Mouse (Mus musculus) liver, embryonic 16.5 days (tissue): ENCODE data around the gene Hamp. TPM values are rescaled to one million over a fixed set of nuclear protein-coding genes. Genes with fewer than 3 reads are reported as not detected.
"Not testable (repeated sequence)": the region's sequence is repeated elsewhere in the genome, so short reads cannot be mapped to it uniquely, and the experiment has no call there.

Experiments used
- ATAC-seq: fragments of 200-750 bp; cut with Nextera tagmentation; 2 replicates; pipeline ENCODE4 v1.8.0; 2017; ENCODE audit warnings: low read depth, mild to moderate bottlenecking, moderate number of reproducible peaks, moderate library complexity
- H3K27ac ChIP-seq: fragments of 300-500 bp; sonication (generic); 2 replicates; pipeline ENCODE4 v1.5.1; 2014; ENCODE audit warnings: mild to moderate bottlenecking, low read length
- H3K27me3 ChIP-seq: fragments of 300-500 bp; sonication (generic); 2 replicates; pipeline ENCODE4 v1.6.1; 2014; ENCODE audit warnings: low read depth, low read length, mixed read lengths; ENCODE audit not compliant: control insufficient read depth, insufficient read depth
- H3K36me3 ChIP-seq: fragments of 300-500 bp; sonication (generic); 2 replicates; pipeline ENCODE4 v1.6.1; 2014; ENCODE audit warnings: mild to moderate bottlenecking; ENCODE audit not compliant: control insufficient read depth, insufficient read depth
- H3K4me1 ChIP-seq: fragments of 300-500 bp; sonication (generic); 2 replicates; pipeline ENCODE4 v1.6.1; 2014; ENCODE audit warnings: low read depth, low read length, mixed read lengths; ENCODE audit not compliant: control insufficient read depth
- H3K4me2 ChIP-seq: fragments of 300-500 bp; sonication (generic); 2 replicates; pipeline ENCODE4 v1.6.1; 2014; ENCODE audit warnings: low read depth, low read length, mixed read lengths
- H3K4me3 ChIP-seq: fragments of 300-500 bp; sonication (generic); 2 replicates; pipeline ENCODE4 v1.5.1; 2014; ENCODE audit warnings: low read depth, mild to moderate bottlenecking, low read length
- H3K9ac ChIP-seq: fragments of 300-500 bp; sonication (generic); 2 replicates; pipeline ENCODE4 v1.6.1; 2014; ENCODE audit warnings: low read depth, low read length
- H3K9me3 ChIP-seq: fragments of 300-500 bp; sonication (generic); replicated peaks from 2 replicates; pipeline ENCODE4 v1.6.1; 2016; ENCODE audit warnings: low read length; ENCODE audit not compliant: control insufficient read depth
- WGBS: fragments of 180-500 bp; shearing (Covaris S2); extraction: QIAGEN DNeasy Blood & Tissue Kit; methylation state at CpG from one replicate; pipeline ENCODE4 v1.1.7; 2014; ENCODE audit not compliant: insufficient replicate concordance; 5-methylcytosine and 5-hydroxymethylcytosine counted together
- polyA plus RNA-seq: library from polyadenylated mRNA; unstranded; fragments of >200 nt; fragmentation: Nextera tagmentation; extraction: Ambion mirVana; gene quantifications from 2 replicates; pipeline ENCODE4 v1.2.1, GENCODE M21; 2015

Gene Hamp
- polyA plus RNA-seq, 1 experiment from 2014 or later = 10.4 TPM

GRCm38 (mm10) chr7:30924071-30924470, 19.8 kb downstream of the Hamp start:
- Histone ChIP-seq H3K4me2 (no peak overlapping the region), H3K36me3 (no peaks in the 10 kb centered on the region), H3K9me3 (no peaks in the 10 kb centered on the region), H3K4me1 (no peaks in the 10 kb centered on the region), H3K4me3 (no peak overlapping the region), H3K9ac (no peak overlapping the region), H3K27ac (no peak overlapping the region), H3K27me3 (no peaks in the 10 kb centered on the region)
- no peak for ATAC-seq
- WGBS = 31% methylated on average over 3 of the region's 3 CpGs

- H3K9me3 ChIP-seq, ATAC-seq, H3K27ac ChIP-seq, H3K4me3 ChIP-seq, H3K27me3 ChIP-seq, H3K4me2 ChIP-seq, H3K4me1 ChIP-seq, H3K36me3 ChIP-seq, H3K9ac ChIP-seq: not testable (repeated sequence)
- 11% methylated on average over 3 of the region's 3 CpGs for WGBS
These were observed 21.3 kb downstream of the Hamp start for GRCm38 (mm10) chr7:30922490-30922889.

GRCm38 (mm10) chr7:30920217-30920616, 23.6 kb downstream of the Hamp start:
- no peak overlapping the region for H3K9ac ChIP-seq
- H3K4me2 ChIP-seq = no peak overlapping the region
- no peaks in the 10 kb centered on the region for H3K27me3 ChIP-seq
- H3K9me3 ChIP-seq = no peaks in the 10 kb centered on the region
- H3K4me1 ChIP-seq = no peaks in the 10 kb centered on the region; the same call in 1 of the 2 replicates
- no peaks in the 10 kb centered on the region for H3K36me3 ChIP-seq
- H3K4me3 ChIP-seq = no peak overlapping the region
- WGBS = 35% methylated on average over 3 of the region's 3 CpGs
- no peak overlapping the region for H3K27ac ChIP-seq
- 0 out of 2 replicates have a peak, but pooled peaks have one; percentile 39 for ATAC-seq

GRCm38 (mm10) chr7:30917219-30917618, 26.6 kb downstream of the Hamp start:
- no peaks in the 10 kb centered on the region for H3K36me3 ChIP-seq
- no peak overlapping the region for H3K4me3 ChIP-seq
- no peaks in the 10 kb centered on the region; the same call in 1 of the 2 replicates for H3K4me1 ChIP-seq
- 15% methylated on average over 4 of the region's 4 CpGs for WGBS
- no peak overlapping the region for H3K9ac ChIP-seq
- H3K9me3 ChIP-seq = no peaks in the 10 kb centered on the region
- no peak overlapping the region for H3K4me2 ChIP-seq
- H3K27ac ChIP-seq = no peak overlapping the region
- H3K27me3 ChIP-seq = no peaks in the 10 kb centered on the region
- ATAC-seq = no peak

GRCm38 (mm10) chr7:30916713-30917112, 27.1 kb downstream of the Hamp start:
- no peak for ATAC-seq
- no peak overlapping the region for H3K9ac ChIP-seq
- H3K4me2 ChIP-seq = no peak overlapping the region
- H3K27me3 ChIP-seq = no peaks in the 10 kb centered on the region
- 25% methylated on average over 6 of the region's 6 CpGs for WGBS
- no peaks in the 10 kb centered on the region for H3K36me3 ChIP-seq
- no peak overlapping the region for H3K4me3 ChIP-seq
- H3K27ac ChIP-seq = no peak overlapping the region
- no peaks in the 10 kb centered on the region; the same call in 1 of the 2 replicates for H3K4me1 ChIP-seq
- no peaks in the 10 kb centered on the region for H3K9me3 ChIP-seq

GRCm38 (mm10) chr7:30914732-30915131, 29.1 kb downstream of the Hamp start, which contains the start of gene Mag:
Mag (minus strand) TSS chr7:30914873.
- Histone ChIP-seq H3K27ac (no peak within 1 kb of the TSS), H3K4me1 (no peaks in the 10 kb centered on the region; the same call in 1 of the 2 replicates), H3K9ac (no peak within 1 kb of the TSS), H3K36me3 (no peaks in the 10 kb centered on the region), H3K9me3 (no peaks in the 10 kb centered on the region), H3K4me3 (no peak within 1 kb of the TSS), H3K27me3 (no peaks in the 10 kb centered on the region), H3K4me2 (no peak within 1 kb of the TSS)
- WGBS = 53% methylated on average over 8 of the region's 8 CpGs
- no peak for ATAC-seq

- no peaks in the 10 kb centered on the region for H3K36me3 ChIP-seq
- no peak overlapping the region for H3K4me2 ChIP-seq
- no peak overlapping the region for H3K9ac ChIP-seq
- no peaks in the 10 kb centered on the region for H3K9me3 ChIP-seq
- no peaks in the 10 kb centered on the region for H3K27me3 ChIP-seq
- peak; percentile 59 for ATAC-seq
- peaks cover 4% of the 10 kb centered on the region for H3K4me1 ChIP-seq
- 40% methylated on average over 6 of the region's 6 CpGs for WGBS
- no peak overlapping the region for H3K4me3 ChIP-seq
- H3K27ac ChIP-seq = no peak overlapping the region
These were observed 34.1 kb downstream of the Hamp start for GRCm38 (mm10) chr7:30909773-30910172.

- no peaks in the 10 kb centered on the region for H3K27me3 ChIP-seq
- H3K4me2 ChIP-seq = peak overlapping the region; percentile 49
- no peak overlapping the region for H3K9ac ChIP-seq
- H3K4me3 ChIP-seq = peak overlapping the region; percentile 27; the same call in 1 of the 2 replicates
- H3K4me1 ChIP-seq = peaks cover 4% of the 10 kb centered on the region
- WGBS = 17% methylated on average over 17 of the region's 17 CpGs
- ATAC-seq = 0 out of 2 replicates have a peak, but pooled peaks have one; percentile 9
- H3K27ac ChIP-seq = no peak overlapping the region
- no peaks in the 10 kb centered on the region for H3K36me3 ChIP-seq
- no peaks in the 10 kb centered on the region for H3K9me3 ChIP-seq
These were observed 34.8 kb downstream of the Hamp start for GRCm38 (mm10) chr7:30908992-30909431.

- peak; percentile 53; the same call in 1 of the 2 replicates for ATAC-seq
- no peaks in the 10 kb centered on the region for H3K9me3 ChIP-seq
- no peak overlapping the region for H3K27ac ChIP-seq
- 5% methylated on average over 26 of the region's 26 CpGs for WGBS
- H3K4me2 ChIP-seq = peak overlapping the region; percentile 49
- H3K4me1 ChIP-seq = peaks cover 4% of the 10 kb centered on the region
- H3K9ac ChIP-seq = no peak overlapping the region
- no peaks in the 10 kb centered on the region for H3K36me3 ChIP-seq
- peak overlapping the region; percentile 27; the same call in 1 of the 2 replicates for H3K4me3 ChIP-seq
- no peaks in the 10 kb centered on the region for H3K27me3 ChIP-seq
These were observed 35.4 kb downstream of the Hamp start for GRCm38 (mm10) chr7:30908277-30908991.
